Mouse (Mus musculus) lung, adult 2 months (tissue): ENCODE measurements around the gene Slc37a2.
"Not testable (repeated sequence)": the region's sequence is repeated elsewhere in the genome, so short reads cannot be mapped to it uniquely, and the experiment has no call there.

Source experiments
- CTCF ChIP-seq: fragments of 200-500 bp; IDR thresholded peaks from 2 replicates; pipeline ENCODE4 v1.5.1; 2011; ENCODE audit warnings: mild to moderate bottlenecking, low read length, control low read depth; ENCODE audit not compliant: insufficient read depth
- POLR2A ChIP-seq: fragments of 200-500 bp; IDR thresholded peaks from 2 replicates; pipeline ENCODE4 v1.6.1; 2011; ENCODE audit warnings: low read depth, mild to moderate bottlenecking, control low read depth, low read length, borderline replicate concordance; ENCODE audit errors: extremely low read depth

GRCm38 (mm10) chr9:37300501-37300900 lies 45.0 kb upstream of the Slc37a2 start:
- TF ChIP-seq CTCF, POLR2A: not testable (repeated sequence)
